Mouse (Mus musculus): ENCODE data around the gene Mdga2. TPM values are rescaled to one million over a fixed set of nuclear protein-coding genes. Genes with fewer than 3 reads are reported as not detected.

Mdga2 gene
- total and polyA plus RNA-seq, 3 experiments = 2.1 TPM; not detected in 2

DNA sequence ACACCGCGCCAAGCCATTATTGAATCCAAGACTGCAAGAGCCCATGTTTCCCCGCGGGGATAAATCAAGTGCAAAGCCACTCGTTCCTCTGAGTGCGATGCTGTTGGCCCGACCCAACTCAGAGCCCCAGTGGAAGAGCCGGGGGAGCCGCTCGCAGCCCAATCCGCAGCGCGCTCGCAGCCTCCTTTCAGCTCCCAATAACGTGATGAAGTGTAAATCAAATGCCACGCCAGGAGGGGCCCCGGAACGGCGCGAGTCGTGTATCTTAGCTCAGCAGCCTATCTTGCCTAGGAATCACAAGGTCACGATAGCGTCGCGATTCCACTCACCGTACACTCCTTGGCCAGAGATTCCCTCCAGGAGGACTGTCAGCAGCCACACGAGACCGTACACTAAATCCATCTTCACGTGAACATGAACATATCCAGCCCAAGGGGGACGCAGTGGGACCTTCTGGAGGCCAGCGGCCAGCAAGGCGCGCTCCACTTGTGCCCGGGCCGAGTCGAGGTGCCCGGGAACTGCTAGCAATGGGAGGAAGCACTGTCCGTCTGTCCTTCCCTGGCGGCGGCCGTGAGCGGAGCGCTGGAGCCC is 1.6 kb downstream of the Mdga2 start:
- TF ChIP-seq NRF1 (IDR thresholded peaks at IDR 0.05; ENCODE audit: insufficient read depth, low read depth, low read length, poor library complexity, severe bottlenecking) = no peak
- no peak for TF ChIP-seq POLR2AphosphoS5 (IDR thresholded peaks at IDR 0.05; ENCODE audit: borderline replicate concordance, low read depth, low read length)
- TF ChIP-seq UBTF (IDR thresholded peaks at IDR 0.05; ENCODE audit: borderline replicate concordance, insufficient read depth, low read depth, low read length) = no peak
- no peak for TF ChIP-seq NELFE (IDR thresholded peaks at IDR 0.05; ENCODE audit: low read depth, low read length)
- TF ChIP-seq MYB (IDR thresholded peaks at IDR 0.05; ENCODE audit: low read depth, low read length) = no peak
- no peak for TF ChIP-seq TAL1 (IDR thresholded peaks at IDR 0.05; ENCODE audit: low read length)
- TF ChIP-seq CTCF (IDR thresholded peaks at IDR 0.05 in 2 of 3, conservative IDR thresholded peaks at IDR 0.05 in 1 of 3; ENCODE audit: control insufficient read depth in 1 of 3, insufficient read depth in 1 of 3, low read depth in 2 of 3, low read length in 3 of 3, poor library complexity in 1 of 3, severe bottlenecking in 1 of 3) = no peak
- no peak for TF ChIP-seq POLR2AphosphoS2 (IDR thresholded peaks at IDR 0.05; ENCODE audit: low read length)
- TF ChIP-seq MAZ (IDR thresholded peaks at IDR 0.05; ENCODE audit: low read depth, low read length) = no peak
- no peak for TF ChIP-seq EP300 (IDR thresholded peaks at IDR 0.05; ENCODE audit: low read depth in 1 of 2, low read length in 2 of 2)
- TF ChIP-seq SMC3 (IDR thresholded peaks at IDR 0.05; ENCODE audit: low read depth, low read length) = no peak
- TF ChIP-seq TBP (IDR thresholded peaks at IDR 0.05; ENCODE audit: low read depth, low read length) = no peak
- TF ChIP-seq MEF2A (IDR thresholded peaks at IDR 0.05; ENCODE audit: extremely low read depth, insufficient replicate concordance, low read depth, low read length, poor library complexity, severe bottlenecking) = no peak
- TF ChIP-seq MYC (IDR thresholded peaks at IDR 0.05; ENCODE audit: low read depth, low read length) = no peak
- TF ChIP-seq JUND (IDR thresholded peaks at IDR 0.05; ENCODE audit: low read depth, low read length) = no peak
- TF ChIP-seq USF1 (IDR thresholded peaks at IDR 0.05; ENCODE audit: low read depth, low read length) = no peak
- TF ChIP-seq RAD21 (IDR thresholded peaks at IDR 0.05; ENCODE audit: low read depth, low read length) = no peak
- TF ChIP-seq HCFC1 (IDR thresholded peaks at IDR 0.05; ENCODE audit: low read depth, low read length) = no peak
- TF ChIP-seq KAT2A (conservative IDR thresholded peaks at IDR 0.05; ENCODE audit: low read depth, low read length) = no peak
- no peak for TF ChIP-seq ETS1 (IDR thresholded peaks at IDR 0.05; ENCODE audit: low read depth, low read length)
- H3K9me3 ChIP-seq (replicated peaks; ENCODE audit: insufficient read depth, low read length) = no peaks in the 10 kb centered on the region
- no peaks in the 10 kb centered on the region for H3K36me3 ChIP-seq (ENCODE audit: control insufficient read depth in 1 of 2, insufficient read depth in 2 of 2, low read length in 2 of 2)
- H3K9ac ChIP-seq (ENCODE audit: control insufficient read depth, low read depth, low read length, poor library complexity, severe bottlenecking) = no peak overlapping the region
- H3K79me2 ChIP-seq (ENCODE audit: control insufficient read depth, insufficient read depth, low read length, poor library complexity) = no peaks in the 10 kb centered on the region
- H3K27me3 ChIP-seq (ENCODE audit: control insufficient read depth in 1 of 2, insufficient read depth in 2 of 2, low read length in 2 of 2) = no peaks in the 10 kb centered on the region
- no peak overlapping the region for H3K27ac ChIP-seq (ENCODE audit: control insufficient read depth, low read depth, low read length)
- H3K4me1 ChIP-seq (ENCODE audit: control insufficient read depth in 1 of 2, insufficient read depth in 2 of 2, low read length in 2 of 2) = no peaks in the 10 kb centered on the region
- no peak overlapping the region for H3K4me3 ChIP-seq (ENCODE audit: control insufficient read depth in 1 of 2, insufficient read depth in 1 of 2, low read depth in 2 of 2, low read length in 2 of 2)
- DNase-seq (ENCODE audit: low read depth, low spot score) = no peak

DNA sequence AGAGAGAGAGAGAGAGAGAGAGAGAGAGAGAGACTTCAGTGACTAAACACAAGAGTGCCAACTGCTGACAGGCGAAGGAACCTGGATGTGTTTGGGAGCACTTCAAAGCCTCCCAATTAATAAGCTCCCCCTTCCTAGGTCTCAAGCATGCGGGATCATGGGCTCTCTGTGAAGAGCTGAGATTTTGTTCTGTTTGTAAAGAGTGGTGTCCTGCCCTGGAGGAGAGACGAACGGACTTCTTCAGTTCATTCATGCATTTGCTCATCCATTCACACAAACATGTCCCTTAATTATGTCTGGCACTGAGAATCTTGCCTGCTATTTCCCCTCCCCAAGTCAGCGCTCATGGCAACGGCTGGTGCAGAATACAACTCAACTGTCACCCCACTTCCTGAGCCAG is 2.3 kb downstream of the Mdga2 start:
- no peak overlapping the region for H3K4me3 ChIP-seq (ENCODE audit: control insufficient read depth in 1 of 2, insufficient read depth in 1 of 2, low read depth in 2 of 2, low read length in 2 of 2)
- DNase-seq (ENCODE audit: low read depth, low spot score) = no peak
- H3K27me3 ChIP-seq (ENCODE audit: control insufficient read depth in 1 of 2, insufficient read depth in 2 of 2, low read length in 2 of 2) = no peaks in the 10 kb centered on the region
- H3K4me1 ChIP-seq (ENCODE audit: control insufficient read depth in 1 of 2, insufficient read depth in 2 of 2, low read length in 2 of 2) = no peaks in the 10 kb centered on the region
- no peaks in the 10 kb centered on the region for H3K36me3 ChIP-seq (ENCODE audit: control insufficient read depth in 1 of 2, insufficient read depth in 2 of 2, low read length in 2 of 2)
- no peak for TF ChIP-seq GABPA (IDR thresholded peaks at IDR 0.05; ENCODE audit: low read depth, low read length)
- TF ChIP-seq TCF12 (IDR thresholded peaks at IDR 0.05; ENCODE audit: low read depth, low read length) = no peak
- no peak for TF ChIP-seq NRF1 (IDR thresholded peaks at IDR 0.05; ENCODE audit: insufficient read depth, low read depth, low read length, poor library complexity, severe bottlenecking)
- TF ChIP-seq BHLHE40 (IDR thresholded peaks at IDR 0.05; ENCODE audit: borderline replicate concordance, low read depth, low read length) = no peak
- TF ChIP-seq CTCF (IDR thresholded peaks at IDR 0.05 in 2 of 3, conservative IDR thresholded peaks at IDR 0.05 in 1 of 3; ENCODE audit: control insufficient read depth in 1 of 3, insufficient read depth in 1 of 3, low read depth in 2 of 3, low read length in 3 of 3, poor library complexity in 1 of 3, severe bottlenecking in 1 of 3) = no peak
- no peak for TF ChIP-seq UBTF (IDR thresholded peaks at IDR 0.05; ENCODE audit: borderline replicate concordance, insufficient read depth, low read depth, low read length)
- TF ChIP-seq SMC3 (IDR thresholded peaks at IDR 0.05; ENCODE audit: low read depth, low read length) = no peak
- TF ChIP-seq USF2 (IDR thresholded peaks at IDR 0.05; ENCODE audit: borderline replicate concordance in 1 of 2, insufficient read depth in 1 of 2, low read depth in 1 of 2, low read length in 2 of 2) = no peak
- H3K79me2 ChIP-seq (ENCODE audit: control insufficient read depth, insufficient read depth, low read length, poor library complexity) = no peaks in the 10 kb centered on the region
- no peak overlapping the region for H3K9ac ChIP-seq (ENCODE audit: control insufficient read depth, low read depth, low read length, poor library complexity, severe bottlenecking)
- H3K9me3 ChIP-seq (replicated peaks; ENCODE audit: insufficient read depth, low read length) = no peaks in the 10 kb centered on the region
- no peak overlapping the region for H3K27ac ChIP-seq (ENCODE audit: control insufficient read depth, low read depth, low read length)
